Mouse (Mus musculus) neural tube, embryonic 15.5 days (tissue): ENCODE results near the gene Lmnb2. TPM values are rescaled to one million over a fixed set of nuclear protein-coding genes. Genes with fewer than 3 reads are reported as not detected.

Source experiments
- ATAC-seq: fragments of 200-750 bp; cut with Nextera tagmentation; 2 replicates; pipeline ENCODE4 v1.8.0; 2017; ENCODE audit warnings: mild to moderate bottlenecking, moderate TSS enrichment, moderate library complexity; ENCODE audit not compliant: low FRiP score
- H3K27ac ChIP-seq: fragments of 300-500 bp; sonication (generic); replicated peaks from 2 replicates; pipeline ENCODE4 v1.5.1; 2015; ENCODE audit warnings: mild to moderate bottlenecking, inconsistent platforms
- H3K27me3 ChIP-seq: fragments of 300-500 bp; sonication (generic); replicated peaks from 2 replicates; pipeline ENCODE4 v1.6.1; 2015; ENCODE audit warnings: inconsistent platforms
- H3K36me3 ChIP-seq: fragments of 300-500 bp; sonication (generic); 2 replicates; pipeline ENCODE4 v1.6.1; 2015; ENCODE audit warnings: inconsistent platforms
- H3K4me1 ChIP-seq: fragments of 300-500 bp; sonication (generic); 2 replicates; pipeline ENCODE4 v1.6.1; 2015; ENCODE audit warnings: inconsistent platforms
- H3K4me2 ChIP-seq: fragments of 300-500 bp; sonication (generic); 2 replicates; pipeline ENCODE4 v1.6.1; 2015; ENCODE audit warnings: inconsistent platforms, mild to moderate bottlenecking, moderate library complexity
- H3K4me3 ChIP-seq: fragments of 300-500 bp; sonication (generic); replicated peaks from 2 replicates; pipeline ENCODE4 v1.5.1; 2015; ENCODE audit warnings: mild to moderate bottlenecking, inconsistent platforms
- H3K9ac ChIP-seq: fragments of 300-500 bp; sonication (generic); replicated peaks from 2 replicates; pipeline ENCODE4 v1.6.1; 2015; ENCODE audit warnings: mild to moderate bottlenecking, inconsistent platforms
- H3K9me3 ChIP-seq: fragments of 300-500 bp; sonication (generic); replicated peaks from 2 replicates; pipeline ENCODE4 v1.6.1; 2016; ENCODE audit warnings: inconsistent platforms
- WGBS: fragments of 180-500 bp; shearing (Covaris S2); methylation state at CpG from one replicate; pipeline ENCODE4 v1.1.7; 2015; ENCODE audit warnings: mixed read lengths; 5-methylcytosine and 5-hydroxymethylcytosine counted together
- polyA plus RNA-seq: library from polyadenylated mRNA; unstranded; fragments of >200 nt; fragmentation: Nextera tagmentation; extraction: Ambion mirVana; gene quantifications from 2 replicates; pipeline ENCODE4 v1.2.1, GENCODE M21; 2015

The Lmnb2 gene
- polyA plus RNA-seq, 1 experiment from 2014 or later: 39.9 TPM

- no peak for ATAC-seq
- Histone ChIP-seq H3K4me3 (no peak overlapping the region), H3K4me2 (no peak overlapping the region), H3K9ac (no peak overlapping the region), H3K9me3 (no peaks in the 10 kb centered on the region), H3K4me1 (peaks cover 23% of the 10 kb centered on the region; the same call in 1 of the 2 replicates), H3K36me3 (no peaks in the 10 kb centered on the region), H3K27me3 (peaks cover 4% of the 10 kb centered on the region; the same call in 1 of the 2 replicates), H3K27ac (no peak overlapping the region)
- 90% methylated on average over 8 of the region's 8 CpGs for WGBS
Observed at GRCm38 (mm10) chr10:80956385-80956784, 38.3 kb upstream of the Lmnb2 start.

GRCm38 (mm10) chr10:80955536-80955935, 37.5 kb upstream of the Lmnb2 start:
- Histone ChIP-seq H3K36me3 (no peaks in the 10 kb centered on the region), H3K4me2 (no peak overlapping the region), H3K9ac (no peak overlapping the region), H3K4me3 (no peak overlapping the region), H3K27ac (no peak overlapping the region), H3K27me3 (peaks cover 3% of the 10 kb centered on the region; the same call in 1 of the 2 replicates), H3K9me3 (no peaks in the 10 kb centered on the region), H3K4me1 (peaks cover 17% of the 10 kb centered on the region; the same call in 1 of the 2 replicates)
- 30% methylated on average over 9 of the region's 9 CpGs for WGBS
- ATAC-seq: no peak

GRCm38 (mm10) chr10:80954843-80955242, 36.8 kb upstream of the Lmnb2 start:
- H3K4me3 ChIP-seq: no peak overlapping the region
- H3K27ac ChIP-seq: no peak overlapping the region
- H3K9me3 ChIP-seq: no peaks in the 10 kb centered on the region
- 73% methylated on average over 6 of the region's 6 CpGs for WGBS
- H3K4me2 ChIP-seq: no peak overlapping the region
- no peaks in the 10 kb centered on the region; the same call in 1 of the 2 replicates for H3K27me3 ChIP-seq
- no peaks in the 10 kb centered on the region for H3K36me3 ChIP-seq
- peaks cover 17% of the 10 kb centered on the region; the same call in 1 of the 2 replicates for H3K4me1 ChIP-seq
- ATAC-seq: no peak
- no peak overlapping the region for H3K9ac ChIP-seq

- Histone ChIP-seq H3K4me3 (no peak overlapping the region), H3K9ac (no peak overlapping the region), H3K4me1 (peaks cover 17% of the 10 kb centered on the region; the same call in 1 of the 2 replicates), H3K27ac (no peak overlapping the region), H3K36me3 (no peaks in the 10 kb centered on the region), H3K27me3 (no peaks in the 10 kb centered on the region), H3K9me3 (no peaks in the 10 kb centered on the region), H3K4me2 (no peak overlapping the region)
- WGBS: 75% methylated on average over 13 of the region's 13 CpGs
- ATAC-seq: no peak
Observed at GRCm38 (mm10) chr10:80954415-80954814, 36.4 kb upstream of the Lmnb2 start.

GRCm38 (mm10) chr10:80952449-80952848, 34.4 kb upstream of the Lmnb2 start:
- Histone ChIP-seq H3K4me2 (no peak overlapping the region), H3K4me3 (no peak overlapping the region), H3K4me1 (peaks cover 21% of the 10 kb centered on the region; the same call in 1 of the 2 replicates), H3K27ac (no peak overlapping the region), H3K36me3 (no peaks in the 10 kb centered on the region), H3K27me3 (no peaks in the 10 kb centered on the region), H3K9me3 (no peaks in the 10 kb centered on the region), H3K9ac (no peak overlapping the region)
- no peak for ATAC-seq
- WGBS: 77% methylated on average over 15 of the region's 15 CpGs

- H3K27me3 ChIP-seq: no peaks in the 10 kb centered on the region
- WGBS: 78% methylated on average over 10 of the region's 10 CpGs
Observed at GRCm38 (mm10) chr10:80951761-80952390, 33.8 kb upstream of the Lmnb2 start.

GRCm38 (mm10) chr10:80950314-80950713, 32.3 kb upstream of the Lmnb2 start:
- WGBS: 38% methylated on average over 5 of the region's 5 CpGs
- H3K4me1 ChIP-seq: peaks cover 15% of the 10 kb centered on the region; the same call in 1 of the 2 replicates
- no peak overlapping the region for H3K27ac ChIP-seq
- no peak overlapping the region for H3K9ac ChIP-seq
- H3K27me3 ChIP-seq: no peaks in the 10 kb centered on the region
- H3K9me3 ChIP-seq: no peaks in the 10 kb centered on the region
- ATAC-seq: no peak
- H3K4me3 ChIP-seq: no peak overlapping the region
- no peaks in the 10 kb centered on the region for H3K36me3 ChIP-seq
- H3K4me2 ChIP-seq: no peak overlapping the region

More at GRCm38 (mm10) chr10:80951761-80952390, 33.8 kb upstream of the Lmnb2 start:
- Histone ChIP-seq H3K4me3 (no peak overlapping the region), H3K9ac (no peak overlapping the region), H3K4me2 (no peak overlapping the region), H3K9me3 (no peaks in the 10 kb centered on the region), H3K36me3 (no peaks in the 10 kb centered on the region), H3K4me1 (peaks cover 21% of the 10 kb centered on the region; the same call in 1 of the 2 replicates), H3K27ac (no peak overlapping the region)
- no peak for ATAC-seq

GRCm38 (mm10) chr10:80949081-80949480, 31.0 kb upstream of the Lmnb2 start:
- Histone ChIP-seq H3K4me3 (no peak overlapping the region), H3K4me2 (no peak overlapping the region), H3K36me3 (no peaks in the 10 kb centered on the region), H3K9ac (no peak overlapping the region), H3K4me1 (0 out of 2 replicates have a peak, but pooled peaks cover 4% of the 10 kb centered on the region), H3K27ac (no peak overlapping the region), H3K9me3 (no peaks in the 10 kb centered on the region), H3K27me3 (no peaks in the 10 kb centered on the region)
- ATAC-seq: no peak
- 76% methylated on average over 3 of the region's 3 CpGs for WGBS

GRCm38 (mm10) chr10:80948570-80948969, 30.5 kb upstream of the Lmnb2 start:
- no peaks in the 10 kb centered on the region for H3K36me3 ChIP-seq
- no peak overlapping the region for H3K4me2 ChIP-seq
- no peak for ATAC-seq
- no peaks in the 10 kb centered on the region for H3K27me3 ChIP-seq
- H3K27ac ChIP-seq: no peak overlapping the region
- H3K9me3 ChIP-seq: no peaks in the 10 kb centered on the region
- H3K4me3 ChIP-seq: no peak overlapping the region
- WGBS: 26% methylated on average over 6 of the region's 6 CpGs
- H3K4me1 ChIP-seq: 0 out of 2 replicates have a peak, but pooled peaks cover 4% of the 10 kb centered on the region
- H3K9ac ChIP-seq: no peak overlapping the region

- ATAC-seq: no peak
- no peak overlapping the region for H3K4me2 ChIP-seq
- H3K4me3 ChIP-seq: no peak overlapping the region
- WGBS: 65% methylated on average over 2 of the region's 2 CpGs
- H3K9me3 ChIP-seq: no peaks in the 10 kb centered on the region
- H3K4me1 ChIP-seq: 0 out of 2 replicates have a peak, but pooled peaks cover 4% of the 10 kb centered on the region
- no peak overlapping the region for H3K9ac ChIP-seq
- no peaks in the 10 kb centered on the region for H3K27me3 ChIP-seq
- H3K27ac ChIP-seq: no peak overlapping the region
- H3K36me3 ChIP-seq: no peaks in the 10 kb centered on the region
Observed at GRCm38 (mm10) chr10:80947802-80948201, 29.8 kb upstream of the Lmnb2 start.

GRCm38 (mm10) chr10:80946684-80947437, 28.8 kb upstream of the Lmnb2 start:
- 67% methylated on average over 14 of the region's 14 CpGs for WGBS
- H3K27me3 ChIP-seq: no peaks in the 10 kb centered on the region

GRCm38 (mm10) chr10:80944231-80944630, 26.2 kb upstream of the Lmnb2 start:
- 82% methylated on average over 5 of the region's 5 CpGs for WGBS
- Histone ChIP-seq H3K4me1 (peaks cover 24% of the 10 kb centered on the region), H3K9ac (no peak overlapping the region), H3K27ac (no peak overlapping the region), H3K27me3 (no peaks in the 10 kb centered on the region), H3K4me3 (no peak overlapping the region), H3K9me3 (no peaks in the 10 kb centered on the region), H3K4me2 (no peak overlapping the region), H3K36me3 (no peaks in the 10 kb centered on the region)
- no peak for ATAC-seq

More at GRCm38 (mm10) chr10:80946684-80947437, 28.8 kb upstream of the Lmnb2 start:
- Histone ChIP-seq H3K9ac (no peak overlapping the region), H3K36me3 (no peaks in the 10 kb centered on the region), H3K9me3 (no peaks in the 10 kb centered on the region), H3K27ac (no peak overlapping the region), H3K4me1 (0 out of 2 replicates have a peak, but pooled peaks cover 4% of the 10 kb centered on the region), H3K4me3 (no peak overlapping the region), H3K4me2 (no peak overlapping the region)
- ATAC-seq: no peak
